Mouse (Mus musculus) embryo, embryonic 10.5 days (tissue): ENCODE measurements around the gene Tmem206.

Experiments used
- DNase-seq: peaks from one replicate; pipeline ENCODE4 v3.0.0-alpha.2; 2015; ENCODE audit warnings: low spot score

The Tmem206 gene

DNA sequence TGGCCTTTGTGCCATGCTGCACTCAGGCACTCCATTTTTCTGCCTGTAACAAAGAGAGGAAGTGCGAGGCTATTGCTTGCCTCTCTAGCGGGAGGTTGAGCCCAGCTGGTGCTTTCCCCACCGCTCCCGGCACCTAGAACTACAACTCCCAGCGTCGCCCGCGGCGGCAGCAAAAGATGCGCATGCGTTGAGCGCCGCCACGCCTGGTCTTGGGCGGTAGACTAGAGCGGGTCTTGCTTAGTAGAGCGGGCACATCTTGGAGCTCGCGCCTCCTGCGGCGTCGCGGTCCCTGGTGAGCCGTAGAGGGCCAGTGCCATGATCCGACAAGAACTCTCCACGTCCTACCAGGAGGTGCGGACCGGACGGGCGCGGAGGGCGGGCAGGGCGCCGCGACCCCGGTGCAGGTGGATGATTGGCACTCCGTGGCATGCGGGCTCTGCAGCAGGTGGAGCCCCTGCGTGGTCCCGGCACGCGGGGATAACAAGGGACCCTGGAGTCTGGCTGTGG is at the start of gene Tmem206:
Tmem206 (plus strand) TSS at position 187 of the 507 bp plus-strand sequence.
- DNase-seq = peak; percentile 98

GRCm38 (mm10) chr1:191276181-191276580 is 49.5 kb upstream of the Tmem206 start:
- DNase-seq = no peak

DNA sequence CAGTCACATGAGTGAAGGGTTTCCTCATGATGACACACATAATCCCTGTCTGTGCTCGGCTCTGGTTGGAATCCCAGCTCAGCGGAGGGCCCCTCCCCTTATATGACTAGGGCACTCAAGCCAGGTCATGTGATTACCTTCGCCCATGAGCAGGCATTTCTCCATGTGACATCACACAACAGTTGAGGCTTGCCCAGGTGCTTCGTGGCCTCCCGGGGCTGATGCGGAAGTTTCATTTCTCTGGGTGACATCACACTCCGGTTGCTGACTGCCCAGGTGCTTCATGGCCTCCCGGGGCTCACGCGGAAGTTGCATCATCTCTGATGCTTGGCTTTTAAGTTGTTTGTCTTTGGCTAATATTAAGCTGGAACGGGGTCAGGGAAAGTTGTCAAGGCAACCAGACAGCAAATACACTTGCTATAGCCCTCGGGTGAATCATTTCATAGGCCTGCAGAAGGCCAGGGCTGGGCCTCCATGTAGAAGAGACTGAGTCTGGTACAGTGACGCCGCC is 48.1 kb upstream of the Tmem206 start:
- no peak for DNase-seq

DNA sequence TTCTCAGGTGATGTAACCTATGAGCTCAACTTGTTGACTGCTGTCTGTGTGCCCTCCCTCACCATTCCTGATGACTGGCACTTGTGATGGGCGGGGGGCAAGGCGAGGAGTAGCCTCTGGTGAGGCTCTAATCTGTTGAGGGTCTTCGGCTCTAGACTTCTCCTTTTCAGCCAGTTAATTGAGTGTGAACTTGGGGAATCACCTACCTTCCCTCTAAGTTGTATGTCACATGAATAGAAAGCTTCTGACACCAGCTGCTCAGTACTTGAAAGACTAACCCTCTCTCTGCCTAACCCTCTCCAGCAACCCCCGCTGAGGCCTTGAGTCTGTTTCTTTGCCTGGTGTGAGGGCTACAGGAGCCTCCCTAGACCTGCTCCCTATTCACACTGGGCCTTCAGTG is 47.4 kb upstream of the Tmem206 start:
- DNase-seq = no peak

DNA sequence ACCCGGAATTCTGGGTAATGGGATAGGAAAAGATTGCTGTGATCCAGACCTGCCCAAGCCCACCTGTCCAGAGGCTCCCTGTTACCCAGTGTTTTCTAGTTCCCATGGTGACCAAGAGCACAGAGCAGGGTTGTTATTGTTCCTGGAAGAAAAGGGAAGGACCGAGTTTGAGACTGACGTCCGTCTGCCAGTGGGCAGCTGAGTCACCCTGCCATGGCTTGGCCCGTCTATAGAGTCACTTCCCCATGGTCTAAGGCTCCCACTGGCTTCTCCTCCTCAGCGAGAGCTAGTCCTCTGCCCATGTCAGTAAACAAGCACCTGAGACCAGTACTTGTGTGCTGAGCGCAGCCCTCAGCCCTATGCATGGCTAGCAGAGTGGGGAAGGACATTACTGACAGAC is 44.5 kb upstream of the Tmem206 start:
- DNase-seq = no peak

DNA sequence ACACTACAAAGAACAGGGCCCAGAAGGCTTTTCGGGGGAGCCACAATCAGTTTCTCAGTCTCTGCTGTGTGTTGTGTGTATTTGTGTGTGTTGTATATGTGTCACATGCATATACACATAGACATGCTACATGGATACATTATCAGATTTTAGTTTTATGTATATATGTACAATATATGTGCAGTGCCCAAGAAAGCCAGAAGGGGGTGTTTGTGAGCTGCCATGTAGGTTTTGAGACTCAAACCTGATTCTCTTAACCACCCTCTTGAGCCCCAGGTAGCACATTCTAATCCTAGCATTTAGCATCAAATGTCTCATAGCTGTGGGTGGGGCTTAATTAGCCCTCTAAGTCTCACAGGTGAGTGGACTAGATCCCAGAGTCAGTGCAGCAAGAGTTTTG is 43.4 kb upstream of the Tmem206 start:
- no peak for DNase-seq

DNA sequence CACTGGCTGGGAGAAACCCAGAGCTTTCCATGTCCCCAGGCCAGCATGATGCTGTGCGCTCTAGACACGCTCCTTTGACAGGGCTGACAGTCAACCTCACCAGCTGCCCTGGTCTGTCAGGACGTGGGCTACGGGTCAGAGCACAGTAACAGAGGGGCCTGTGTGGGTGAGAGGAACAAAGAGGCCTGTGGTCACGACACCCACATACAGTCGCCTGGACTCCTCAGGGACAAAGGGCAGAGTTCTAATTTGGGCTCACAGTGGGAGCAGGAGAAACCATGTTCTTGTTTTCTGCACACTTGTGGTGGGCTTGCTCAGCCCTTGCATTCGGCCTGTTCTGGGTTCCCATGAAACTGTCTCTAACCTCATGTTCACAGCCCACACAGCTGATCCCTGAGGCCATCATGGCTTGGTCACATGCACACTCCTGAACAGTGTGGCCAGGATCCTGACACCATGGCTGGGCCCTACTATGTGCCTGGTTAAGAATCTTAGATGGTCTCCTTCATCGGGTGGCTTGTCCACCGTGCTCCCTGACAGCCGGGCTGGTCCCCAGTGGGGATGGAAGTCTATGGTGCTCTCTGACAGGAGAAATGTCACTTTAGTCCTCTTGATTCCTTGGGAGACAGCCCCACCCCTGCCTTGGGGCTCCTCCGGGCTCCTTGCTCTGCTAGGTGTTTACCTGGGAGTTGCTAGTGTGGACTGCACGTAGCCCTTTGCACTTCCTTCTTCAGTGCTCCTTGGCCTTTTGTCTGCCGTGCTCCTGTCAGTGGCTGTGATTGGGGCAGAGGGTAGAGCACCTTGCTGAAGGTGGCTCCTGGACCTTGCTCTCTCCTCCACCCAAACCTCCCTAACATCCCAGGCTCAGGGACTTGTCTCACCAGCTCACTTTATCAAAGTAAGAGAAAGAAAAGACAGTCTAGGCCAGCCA is 42.3 kb upstream of the Tmem206 start:
- no peak for DNase-seq

- no peak for DNase-seq
These were observed 41.2 kb upstream of the Tmem206 start for GRCm38 (mm10) chr1:191284502-191284901.

DNA sequence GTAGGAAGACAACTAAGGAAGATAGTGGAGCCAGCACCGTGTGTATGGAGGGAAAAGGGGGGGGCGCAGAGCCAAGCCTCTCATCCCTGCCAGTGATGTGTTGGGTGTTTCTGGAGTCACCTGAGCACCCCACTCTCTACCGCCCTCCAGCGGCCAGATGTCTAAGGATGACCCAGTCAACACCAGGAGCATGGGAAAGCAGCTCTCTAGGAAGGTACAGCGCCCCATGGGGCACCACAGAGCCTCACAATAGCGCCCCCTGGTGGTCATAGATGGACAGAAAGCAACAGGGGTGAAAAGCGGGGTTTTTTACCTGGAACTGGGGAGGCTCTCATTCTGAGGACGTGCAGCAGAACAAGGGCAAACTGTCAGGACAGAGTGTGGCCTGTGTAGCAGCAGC is 37.0 kb upstream of the Tmem206 start:
- peak; percentile 64 for DNase-seq

GRCm38 (mm10) chr1:191292348-191292747 is 33.4 kb upstream of the Tmem206 start:
- DNase-seq = no peak

GRCm38 (mm10) chr1:191293051-191293450 is 32.7 kb upstream of the Tmem206 start:
- DNase-seq = no peak

- DNase-seq = no peak
These were observed 31.5 kb upstream of the Tmem206 start for GRCm38 (mm10) chr1:191293996-191294795.

GRCm38 (mm10) chr1:191295784-191296183 is 29.9 kb upstream of the Tmem206 start:
- DNase-seq = no peak

- DNase-seq = no peak
These were observed 29.3 kb upstream of the Tmem206 start for GRCm38 (mm10) chr1:191296445-191296844.

- no peak for DNase-seq
These were observed 27.4 kb upstream of the Tmem206 start for GRCm38 (mm10) chr1:191298304-191298703.

DNA sequence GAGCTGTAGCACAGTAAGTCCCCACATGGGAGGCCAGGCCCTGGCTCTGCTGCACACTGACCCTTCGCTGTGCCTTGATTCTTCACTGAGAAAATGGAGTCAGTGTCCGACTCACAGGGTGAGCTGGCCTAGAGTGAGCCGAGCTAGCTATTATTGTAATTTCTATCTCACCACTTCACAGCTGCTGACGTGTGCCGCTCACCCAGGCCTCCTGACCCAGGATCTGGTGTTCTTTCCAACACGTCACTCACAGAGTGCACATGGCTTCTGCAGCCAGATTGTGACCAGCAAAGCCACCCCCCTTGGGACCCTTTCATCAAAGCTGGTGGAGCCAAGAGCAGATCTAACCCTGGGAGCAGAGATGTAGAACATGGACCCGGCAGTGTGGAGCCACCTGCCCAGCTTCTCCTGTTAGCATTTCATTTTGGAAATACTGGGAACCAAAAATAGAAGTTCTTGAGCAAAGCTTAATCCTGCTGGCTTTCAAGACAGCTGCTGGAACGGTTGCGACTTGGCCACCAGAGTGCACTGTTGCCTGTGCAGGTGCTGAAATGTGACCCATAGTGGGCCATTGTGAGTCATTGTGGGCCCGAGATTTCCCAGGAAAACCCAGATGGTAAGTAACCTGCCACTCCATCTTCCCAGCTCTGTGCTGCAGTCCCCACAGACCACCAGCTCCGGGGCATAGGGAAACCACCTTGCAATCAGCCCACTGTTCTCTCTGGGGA is 26.3 kb upstream of the Tmem206 start:
- peak; percentile 45 for DNase-seq

DNA sequence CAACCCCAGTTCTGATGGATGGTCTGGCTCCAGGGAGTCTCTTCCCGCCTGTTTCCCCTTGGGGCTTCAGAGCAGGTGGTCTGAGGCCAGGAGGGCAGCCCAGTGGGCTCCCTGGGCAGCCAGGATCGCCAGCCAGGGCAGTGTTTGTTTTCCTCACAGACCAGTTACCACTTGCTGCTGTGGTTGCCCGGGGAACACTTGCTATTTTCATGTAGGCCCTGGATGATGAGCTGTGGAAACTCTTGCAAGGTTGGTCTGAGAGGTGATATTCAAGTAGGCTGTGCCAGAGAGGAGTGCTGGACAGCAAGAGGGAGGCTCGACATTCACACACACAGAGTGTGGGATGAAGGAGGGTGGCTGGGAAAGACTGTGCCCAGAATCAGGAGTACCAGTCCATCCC is 23.8 kb upstream of the Tmem206 start:
- no peak for DNase-seq

DNA sequence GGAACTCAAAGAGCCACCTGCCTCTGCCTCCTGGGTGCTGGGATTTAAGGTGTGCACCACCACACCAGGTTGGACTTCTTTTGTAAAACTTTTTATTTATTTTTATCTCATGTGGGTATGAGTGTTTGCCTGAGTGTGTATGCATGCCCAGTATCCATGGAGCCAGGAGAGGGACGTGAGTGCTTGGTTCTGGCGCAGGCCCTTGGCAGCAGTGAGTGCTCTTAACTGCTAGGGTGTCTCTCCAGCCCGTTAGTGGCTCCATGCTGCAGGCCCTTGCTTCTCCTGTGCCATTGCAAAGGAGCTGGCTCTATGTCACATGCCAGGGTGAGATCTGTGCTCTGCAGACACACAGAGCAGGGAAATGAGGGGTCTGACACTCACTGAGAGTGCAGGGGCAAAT is 22.0 kb upstream of the Tmem206 start:
- DNase-seq = no peak

DNA sequence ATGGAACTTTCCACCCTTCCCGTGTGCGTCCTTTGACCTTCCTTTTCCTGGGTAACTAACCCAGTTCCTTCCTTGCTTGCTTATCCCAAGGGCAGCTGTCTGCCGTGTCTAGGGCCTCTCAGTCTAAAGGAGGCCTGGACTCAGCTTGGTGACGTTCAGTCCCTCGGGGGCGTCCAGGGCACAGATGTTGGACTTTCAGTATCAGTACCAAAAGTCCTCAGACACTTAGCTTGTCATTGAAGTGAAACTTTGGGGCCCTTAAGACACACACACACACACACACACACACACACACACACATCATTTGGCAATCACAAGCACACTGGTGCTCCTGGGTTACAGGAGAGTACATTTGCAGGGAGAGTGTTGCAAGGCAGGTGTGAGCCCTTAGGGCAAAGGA is 21.5 kb upstream of the Tmem206 start:
- DNase-seq = no peak

GRCm38 (mm10) chr1:191305610-191306009 is 20.1 kb upstream of the Tmem206 start:
- DNase-seq = peak; percentile 40

DNA sequence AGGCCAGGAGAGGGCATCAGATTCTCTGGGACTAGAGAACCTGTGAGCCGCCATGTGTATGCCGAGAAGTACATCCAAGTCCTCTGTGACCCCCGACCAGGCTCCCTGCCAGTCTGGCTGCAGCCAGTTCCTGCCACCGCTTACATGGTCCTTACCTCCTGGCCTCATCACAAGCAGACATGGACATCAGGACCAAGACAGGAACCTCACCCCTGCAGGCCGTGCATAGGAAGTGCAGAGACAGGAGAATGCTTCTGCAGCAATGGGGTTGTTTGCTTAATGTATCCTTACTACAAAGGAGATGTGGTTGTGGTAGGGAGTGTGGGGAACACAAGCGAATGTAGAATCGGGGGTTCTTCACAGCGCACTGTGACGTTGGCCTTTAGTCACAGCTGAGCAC is 19.4 kb upstream of the Tmem206 start:
- DNase-seq = no peak
